Mouse (Mus musculus) telencephalon, adult 2 months (tissue): ENCODE measurements around the gene Ddx27.

ENCODE experiments used
- DNase-seq: peaks from one replicate; pipeline ENCODE4 v3.0.0-alpha.2; 2011; ENCODE audit warnings: low read depth, low spot score

Gene Ddx27

GRCm38 (mm10) chr2:167081639-167082038, 66.6 kb downstream of the Ddx27 start:
- no peak for DNase-seq
